Mouse (Mus musculus): ENCODE measurements around the gene Fsd2. TPM values are rescaled to one million over a fixed set of nuclear protein-coding genes. Genes with fewer than 3 reads are reported as not detected.
A peak's percentile ranks its signal among the peaks of the same experiment; 100 is the strongest.

Gene Fsd2
- polyA plus RNA-seq, 1 experiment from 2014 or later: 52.6 TPM

- H3K4me3 ChIP-seq: no peak overlapping the region
- no peaks in the 10 kb centered on the region for H3K27me3 ChIP-seq (replicated peaks)
- no peak overlapping the region for H3K9ac ChIP-seq
- H3K36me3 ChIP-seq: peaks cover 97% of the 10 kb centered on the region
- H3K9me3 ChIP-seq: no peaks in the 10 kb centered on the region
- 90% methylated on average over 8 of the region's 8 CpGs for WGBS
- H3K27ac ChIP-seq (replicated peaks): no peak overlapping the region
- H3K4me2 ChIP-seq: no peak overlapping the region
- ATAC-seq (ENCODE audit: extremely low read depth, insufficient number of reproducible peaks, low FRiP score, low TSS enrichment): no peak
- H3K4me1 ChIP-seq: peaks cover 29% of the 10 kb centered on the region
Measured at GRCm38 (mm10) chr7:81593387-81593786, 26.6 kb upstream of the Fsd2 start.

- no peak overlapping the region for H3K4me3 ChIP-seq
- H3K9me3 ChIP-seq: no peaks in the 10 kb centered on the region
- 80% methylated on average over 9 of the region's 9 CpGs for WGBS
- no peak for ATAC-seq (ENCODE audit: extremely low read depth, insufficient number of reproducible peaks, low FRiP score, low TSS enrichment)
- no peak overlapping the region for H3K4me2 ChIP-seq
- H3K27ac ChIP-seq (replicated peaks): no peak overlapping the region
- H3K4me1 ChIP-seq: peaks cover 27% of the 10 kb centered on the region
- peaks cover 97% of the 10 kb centered on the region for H3K36me3 ChIP-seq
- no peaks in the 10 kb centered on the region for H3K27me3 ChIP-seq (replicated peaks)
- H3K9ac ChIP-seq: no peak overlapping the region
Measured at GRCm38 (mm10) chr7:81592686-81593085, 25.9 kb upstream of the Fsd2 start.

GRCm38 (mm10) chr7:81587238-81587637 is 20.5 kb upstream of the Fsd2 start:
- Histone ChIP-seq H3K36me3 (peaks cover 77% of the 10 kb centered on the region), H3K9me3 (no peaks in the 10 kb centered on the region), H3K27ac (replicated peaks) (no peak overlapping the region), H3K9ac (no peak overlapping the region), H3K4me1 (no peaks in the 10 kb centered on the region), H3K27me3 (replicated peaks) (no peaks in the 10 kb centered on the region), H3K4me3 (no peak overlapping the region), H3K4me2 (no peak overlapping the region)
- WGBS: 91% methylated on average over 4 of the region's 4 CpGs
- no peak for ATAC-seq (ENCODE audit: extremely low read depth, insufficient number of reproducible peaks, low FRiP score, low TSS enrichment)

GRCm38 (mm10) chr7:81585326-81585725 is 18.6 kb upstream of the Fsd2 start:
- H3K4me1 ChIP-seq: no peaks in the 10 kb centered on the region
- ATAC-seq (ENCODE audit: extremely low read depth, insufficient number of reproducible peaks, low FRiP score, low TSS enrichment): no peak
- H3K4me3 ChIP-seq: no peak overlapping the region
- H3K27ac ChIP-seq (replicated peaks): no peak overlapping the region
- H3K27me3 ChIP-seq (replicated peaks): no peaks in the 10 kb centered on the region
- WGBS: 80% methylated on average over 7 of the region's 7 CpGs
- no peaks in the 10 kb centered on the region for H3K9me3 ChIP-seq
- peaks cover 66% of the 10 kb centered on the region for H3K36me3 ChIP-seq
- no peak overlapping the region for H3K4me2 ChIP-seq
- no peak overlapping the region for H3K9ac ChIP-seq

GRCm38 (mm10) chr7:81583512-81583911 is 16.8 kb upstream of the Fsd2 start:
- no peak overlapping the region for H3K27ac ChIP-seq (replicated peaks)
- 63% methylated on average over 3 of the region's 3 CpGs for WGBS
- H3K4me2 ChIP-seq: no peak overlapping the region
- H3K36me3 ChIP-seq: peaks cover 66% of the 10 kb centered on the region
- no peak overlapping the region for H3K9ac ChIP-seq
- H3K27me3 ChIP-seq (replicated peaks): no peaks in the 10 kb centered on the region
- no peaks in the 10 kb centered on the region for H3K4me1 ChIP-seq
- H3K4me3 ChIP-seq: no peak overlapping the region
- no peak for ATAC-seq (ENCODE audit: extremely low read depth, insufficient number of reproducible peaks, low FRiP score, low TSS enrichment)
- H3K9me3 ChIP-seq: no peaks in the 10 kb centered on the region

- Histone ChIP-seq H3K4me3 (no peak overlapping the region), H3K9me3 (no peaks in the 10 kb centered on the region), H3K4me2 (no peak overlapping the region), H3K4me1 (peaks cover 10% of the 10 kb centered on the region), H3K36me3 (peaks cover 60% of the 10 kb centered on the region), H3K27ac (replicated peaks) (no peak overlapping the region), H3K9ac (no peak overlapping the region), H3K27me3 (replicated peaks) (no peaks in the 10 kb centered on the region)
- ATAC-seq (ENCODE audit: extremely low read depth, insufficient number of reproducible peaks, low FRiP score, low TSS enrichment): no peak
- 96% methylated on average over 5 of the region's 5 CpGs for WGBS
Measured at GRCm38 (mm10) chr7:81579312-81579711, 12.6 kb upstream of the Fsd2 start.

- Histone ChIP-seq H3K27ac (replicated peaks) (no peak overlapping the region), H3K27me3 (replicated peaks) (no peaks in the 10 kb centered on the region), H3K36me3 (peaks cover 60% of the 10 kb centered on the region), H3K4me1 (peaks cover 16% of the 10 kb centered on the region), H3K9ac (no peak overlapping the region), H3K4me3 (no peak overlapping the region), H3K4me2 (no peak overlapping the region), H3K9me3 (no peaks in the 10 kb centered on the region)
- 88% methylated on average over 7 of the region's 7 CpGs for WGBS
- ATAC-seq (ENCODE audit: extremely low read depth, insufficient number of reproducible peaks, low FRiP score, low TSS enrichment): no peak
Measured at GRCm38 (mm10) chr7:81578413-81578812, 11.7 kb upstream of the Fsd2 start.

GRCm38 (mm10) chr7:81577872-81578271 is 11.1 kb upstream of the Fsd2 start:
- ATAC-seq (ENCODE audit: extremely low read depth, insufficient number of reproducible peaks, low FRiP score, low TSS enrichment): no peak
- Histone ChIP-seq H3K9me3 (no peaks in the 10 kb centered on the region), H3K4me3 (no peak overlapping the region), H3K9ac (no peak overlapping the region), H3K4me2 (no peak overlapping the region), H3K27me3 (replicated peaks) (no peaks in the 10 kb centered on the region), H3K27ac (replicated peaks) (no peak overlapping the region), H3K36me3 (peaks cover 60% of the 10 kb centered on the region), H3K4me1 (peaks cover 21% of the 10 kb centered on the region)
- 92% methylated on average over 3 of the region's 3 CpGs for WGBS

- ATAC-seq (ENCODE audit: extremely low read depth, insufficient number of reproducible peaks, low FRiP score, low TSS enrichment): no peak
- Histone ChIP-seq H3K36me3 (peaks cover 52% of the 10 kb centered on the region), H3K9me3 (no peaks in the 10 kb centered on the region), H3K9ac (no peak overlapping the region), H3K4me3 (no peak overlapping the region), H3K27me3 (replicated peaks) (no peaks in the 10 kb centered on the region), H3K27ac (replicated peaks) (no peak overlapping the region), H3K4me2 (no peak overlapping the region), H3K4me1 (peaks cover 33% of the 10 kb centered on the region)
- WGBS: 91% methylated on average over 10 of the region's 10 CpGs
Measured at GRCm38 (mm10) chr7:81575606-81576005, 8.9 kb upstream of the Fsd2 start.

- WGBS: 91% methylated on average over 9 of the region's 9 CpGs
- H3K4me2 ChIP-seq: peak overlapping the region; percentile 85; the same call in 1 of the 2 replicates
- H3K9ac ChIP-seq: no peak overlapping the region
- no peaks in the 10 kb centered on the region for H3K9me3 ChIP-seq
- no peak overlapping the region for H3K4me3 ChIP-seq
- no peaks in the 10 kb centered on the region for H3K27me3 ChIP-seq (replicated peaks)
- peaks cover 39% of the 10 kb centered on the region for H3K36me3 ChIP-seq
- no peak for ATAC-seq (ENCODE audit: extremely low read depth, insufficient number of reproducible peaks, low FRiP score, low TSS enrichment)
- H3K4me1 ChIP-seq: peaks cover 41% of the 10 kb centered on the region
- no peak overlapping the region for H3K27ac ChIP-seq (replicated peaks)
Measured at GRCm38 (mm10) chr7:81573821-81574220, 7.1 kb upstream of the Fsd2 start.

GRCm38 (mm10) chr7:81573397-81573796 is 6.7 kb upstream of the Fsd2 start:
- Histone ChIP-seq H3K4me2 (peak overlapping the region; percentile 85), H3K4me1 (peaks cover 41% of the 10 kb centered on the region), H3K9me3 (no peaks in the 10 kb centered on the region), H3K9ac (no peak overlapping the region), H3K4me3 (peak overlapping the region; percentile 94), H3K27me3 (replicated peaks) (no peaks in the 10 kb centered on the region), H3K27ac (replicated peaks) (no peak overlapping the region), H3K36me3 (peaks cover 35% of the 10 kb centered on the region)
- WGBS: 68% methylated on average over 6 of the region's 6 CpGs
- no peak for ATAC-seq (ENCODE audit: extremely low read depth, insufficient number of reproducible peaks, low FRiP score, low TSS enrichment)

GRCm38 (mm10) chr7:81572610-81573268 is 6.0 kb upstream of the Fsd2 start:
- no peaks in the 10 kb centered on the region for H3K9me3 ChIP-seq
- H3K4me3 ChIP-seq: peak overlapping the region; percentile 94
- H3K27ac ChIP-seq (replicated peaks): peak overlapping the region; percentile 93
- 49% methylated on average over 6 of the region's 6 CpGs for WGBS
- peaks cover 45% of the 10 kb centered on the region for H3K4me1 ChIP-seq
- H3K27me3 ChIP-seq (replicated peaks): no peaks in the 10 kb centered on the region
- peak overlapping the region; percentile 93 for H3K9ac ChIP-seq
- peak overlapping the region; percentile 85 for H3K4me2 ChIP-seq
- ATAC-seq (ENCODE audit: extremely low read depth, insufficient number of reproducible peaks, low FRiP score, low TSS enrichment): no peak
- H3K36me3 ChIP-seq: peaks cover 28% of the 10 kb centered on the region

Data from heart, embryonic 13.5 days (tissue).